ENCODE assay signal across 9 mouse cellular contexts in the genomic region with DNA sequence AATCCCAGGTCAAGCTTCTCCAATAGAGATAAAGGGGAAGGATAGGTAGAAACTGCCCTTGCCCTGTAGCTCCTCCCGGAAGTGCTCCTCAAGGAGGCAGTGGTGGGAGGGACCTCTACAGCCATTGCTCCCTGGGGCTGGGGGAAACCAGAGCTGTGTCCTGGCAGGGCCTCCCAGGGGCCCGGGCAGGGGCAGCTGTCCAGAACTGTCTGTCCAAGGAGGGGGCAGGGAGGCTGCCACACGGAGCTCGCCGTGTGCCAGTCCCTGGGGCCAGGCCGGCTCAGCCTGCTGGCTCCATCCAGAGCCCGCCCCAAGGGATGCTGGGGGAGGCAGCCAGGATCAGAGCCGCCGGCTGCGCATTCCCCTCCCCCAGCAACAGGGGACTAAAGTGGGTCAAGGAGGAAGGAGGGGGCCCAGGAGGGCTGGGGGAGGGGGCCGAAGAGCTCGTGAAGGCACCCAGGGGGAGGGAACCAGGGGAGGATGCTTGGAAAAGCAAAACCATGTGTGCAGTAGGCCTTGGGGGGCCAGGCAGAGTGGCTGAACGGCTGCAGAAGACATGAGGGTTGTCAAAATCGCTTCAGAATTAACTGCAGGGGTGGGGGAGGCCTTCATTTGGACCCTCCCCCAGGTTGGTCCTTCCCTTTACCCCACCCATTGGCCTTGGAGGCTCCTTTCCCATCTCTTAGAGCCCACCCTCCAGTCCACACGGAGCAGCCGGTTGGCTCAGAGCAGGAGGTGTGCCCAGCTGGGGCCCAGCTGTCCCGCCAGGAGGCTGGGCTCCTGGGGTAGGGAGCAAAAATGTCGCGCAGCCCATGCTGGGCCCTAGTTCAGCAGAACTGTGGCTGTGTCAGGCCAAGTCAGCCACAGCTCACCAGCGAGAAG. TPM values are rescaled to one million over a fixed set of nuclear protein-coding genes. Genes with fewer than 3 reads are reported as not detected.
DNase-seq lines count a peak whose midpoint lies in the region; ATAC-seq and TF ChIP-seq lines count a peak whose summit lies in the region.
"Had no signal": no experiment of that assay in that cellular context is flagged by ENCODE, and none has a peak within 500 bp of the region (broad histone marks: within the 10 kb centered on the region; RNA-seq: fewer than 3 reads in every experiment).

No protein-coding gene starts in this region.

- peak; percentile 84 for DNase-seq in adipocyte (ENCODE audit: low spot score)
- DNase-seq in cerebellum, adult 8-10 months, result peak; percentile 39
- peak; percentile 57 to 74 for DNase-seq in frontal cortex, postnatal 10 days (ENCODE audit: low spot score in 2 of 2)
- peak; percentile 83 for DNase-seq in midbrain, postnatal 0 days (ENCODE audit: low spot score)
- no peak for DNase-seq in spleen, postnatal 4 days (ENCODE audit: low spot score in 2 of 2)

- peak overlapping the region; percentile 48 for H3K9ac ChIP-seq in hindbrain, embryonic 12.5 days
- peak overlapping the region; percentile 54 for H3K9ac ChIP-seq in limb, embryonic 12.5 days (replicated peaks)
- peak overlapping the region; percentile 33; the same call in 1 of the 2 replicates for H3K9ac ChIP-seq in midbrain, postnatal 0 days (replicated peaks; ENCODE audit: low read length, poor library complexity, severe bottlenecking)

- no peaks in the 10 kb centered on the region for H3K27me3 ChIP-seq in hindbrain, embryonic 12.5 days
- H3K27me3 ChIP-seq in limb, embryonic 12.5 days, result no peaks in the 10 kb centered on the region
- H3K27me3 ChIP-seq in midbrain, postnatal 0 days (ENCODE audit: insufficient read depth, low read length), result no peaks in the 10 kb centered on the region

- TF ChIP-seq CTCF in midbrain, postnatal 0 days (IDR thresholded peaks at IDR 0.05), result no peak; the same call in 1 of the 2 replicates

- ATAC-seq in hindbrain, embryonic 12.5 days (ENCODE audit: low FRiP score), result peak; percentile 79
- ATAC-seq in limb, embryonic 12.5 days (ENCODE audit: insufficient number of reproducible peaks, insufficient read depth, low FRiP score, low TSS enrichment, low read depth), result peak; percentile 84
- ATAC-seq in midbrain, postnatal 0 days (ENCODE audit: low FRiP score), result peak; percentile 85
- no peak for ATAC-seq in megakaryocyte progenitor cell, adult 5-6 weeks (replicated peaks; ENCODE audit: poor library complexity)

- peaks cover 62% of the 10 kb centered on the region for H3K4me1 ChIP-seq in hindbrain, embryonic 12.5 days
- H3K4me1 ChIP-seq in limb, embryonic 12.5 days (replicated peaks), result peaks cover 64% of the 10 kb centered on the region
- H3K4me1 ChIP-seq in midbrain, postnatal 0 days (ENCODE audit: insufficient read depth, low read length), result peaks cover 22% of the 10 kb centered on the region

- peak overlapping the region; percentile 82 for H3K27ac ChIP-seq in hindbrain, embryonic 12.5 days
- peak overlapping the region; percentile 85 for H3K27ac ChIP-seq in limb, embryonic 12.5 days
- H3K27ac ChIP-seq in midbrain, postnatal 0 days (ENCODE audit: low read depth, low read length), result peak overlapping the region; percentile 51; the same call in 1 of the 2 replicates

- no peaks in the 10 kb centered on the region; the same call in 1 of the 2 replicates for H3K36me3 ChIP-seq in hindbrain, embryonic 12.5 days
- H3K36me3 ChIP-seq in limb, embryonic 12.5 days, result no peaks in the 10 kb centered on the region
- no peaks in the 10 kb centered on the region for H3K36me3 ChIP-seq in midbrain, postnatal 0 days (ENCODE audit: insufficient read depth, low read length)

- H3K4me2 ChIP-seq in hindbrain, embryonic 12.5 days (replicated peaks), result peak overlapping the region; percentile 48
- peak overlapping the region; percentile 66 for H3K4me2 ChIP-seq in limb, embryonic 12.5 days
- H3K4me2 ChIP-seq in midbrain, postnatal 0 days (ENCODE audit: low read depth, low read length, poor library complexity, severe bottlenecking), result peak overlapping the region; percentile 40

- no peaks in the 10 kb centered on the region for H3K9me3 ChIP-seq in hindbrain, embryonic 12.5 days (replicated peaks)
- H3K9me3 ChIP-seq in limb, embryonic 12.5 days, result no peaks in the 10 kb centered on the region
- H3K9me3 ChIP-seq in midbrain, postnatal 0 days (ENCODE audit: low read length), result no peaks in the 10 kb centered on the region
- H3K9me3 ChIP-seq: megakaryocyte, embryonic 14.5 days had no signal

- 2% methylated on average over 20 of the region's 20 CpGs for WGBS in hindbrain, embryonic 12.5 days
- under 1% methylated on average over 20 of the region's 20 CpGs for WGBS in limb, embryonic 12.5 days
- WGBS in midbrain, postnatal 0 days, result 4% methylated on average over 20 of the region's 20 CpGs

- H3K4me3 ChIP-seq in hindbrain, embryonic 12.5 days, result peak overlapping the region; percentile 7; the same call in 1 of the 2 replicates
- peak overlapping the region; percentile 25 for H3K4me3 ChIP-seq in limb, embryonic 12.5 days (replicated peaks)
- H3K4me3 ChIP-seq in midbrain, postnatal 0 days (ENCODE audit: low read depth, low read length), result no peak overlapping the region
- H3K4me3 ChIP-seq: megakaryocyte, embryonic 14.5 days had no signal

RNA-seq across cellular contexts. Expression of a gene that starts 20.8 kb away (rescaled TPM):
- 58.1 and 63.0 TPM in 2 replicates for polyA plus RNA-seq in hindbrain, embryonic 12.5 days (2016; fragmentation: Nextera tagmentation; extraction: Ambion mirVana)
- polyA plus RNA-seq in limb, embryonic 12.5 days (2016; fragmentation: Nextera tagmentation; extraction: Ambion mirVana), result 40.3 and 43.9 TPM in 2 replicates
- total RNA-seq in midbrain, postnatal 0 days (2014; rRNA removed), result 53.6 and 57.5 TPM in 2 replicates
- 17.9 and 22.9 TPM in 2 replicates for polyA plus RNA-seq in midbrain, postnatal 0 days (2015; fragmentation: Nextera tagmentation; extraction: Ambion mirVana)
- not detected in 2 replicates for total RNA-seq in megakaryocyte progenitor cell, adult 5-6 weeks (2015)
- total RNA-seq in megakaryocyte progenitor cell, adult 5-6 weeks (2017), result not detected in 2 replicates

Comparison
In these comparisons a context has a peak if more than half of its experiments do, and no peak if none do; other contexts are left out.
1. DNase-seq: peak in adipocyte (single experiment), cerebellum, adult 8-10 months (single experiment), frontal cortex, postnatal 10 days (2 of 2) and midbrain, postnatal 0 days (single experiment); none in spleen, postnatal 4 days (0 of 2).
2. Peak in every context shown above with its lines, with median percentiles within 50 percentile points of each other: H3K27ac ChIP-seq, H3K4me2 ChIP-seq and H3K9ac ChIP-seq.